ENCODE assay signal across 8 mouse cellular contexts in the genomic region with DNA sequence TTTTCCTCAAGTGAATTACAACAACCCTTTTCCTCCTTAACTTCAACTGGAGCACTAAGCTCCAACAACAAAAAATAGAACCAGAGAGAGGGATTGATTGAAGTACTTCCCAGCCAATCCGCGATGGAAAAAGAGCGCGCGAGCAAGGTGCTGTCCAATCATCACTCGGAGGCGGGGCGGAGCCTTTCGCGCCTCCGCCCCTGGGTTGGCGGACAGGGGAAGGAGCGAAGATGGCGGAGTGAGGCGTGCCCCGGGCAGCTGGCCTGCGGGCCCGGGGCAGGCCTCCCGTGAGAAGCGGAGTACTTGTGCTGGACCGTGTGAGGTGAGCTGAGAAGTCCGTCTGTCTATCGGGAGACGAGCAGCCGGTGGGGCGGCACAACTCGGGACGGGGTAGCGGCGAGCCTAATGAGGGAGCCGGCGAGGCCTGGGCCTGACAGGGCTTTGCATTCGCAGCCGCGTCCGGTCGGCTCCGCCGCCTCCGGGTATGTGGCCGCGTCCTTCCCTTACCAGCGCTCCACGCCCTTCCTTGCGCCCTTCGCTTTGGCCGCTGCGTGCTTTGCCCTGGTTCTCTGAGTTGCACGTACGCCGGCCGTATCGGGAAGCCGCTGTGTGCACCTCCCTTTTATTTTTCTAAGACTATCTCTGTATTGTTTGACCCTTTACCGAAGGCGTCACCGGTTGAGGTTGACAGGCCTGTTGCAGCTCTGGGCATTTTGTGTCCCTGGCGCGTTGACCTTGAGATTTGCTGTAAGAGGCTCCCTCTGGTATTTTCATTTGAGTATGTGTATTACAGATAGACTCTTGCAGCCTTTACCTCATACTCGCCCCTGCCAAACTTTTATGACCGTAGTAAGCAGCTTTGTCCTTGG. TPM values are rescaled to one million over a fixed set of nuclear protein-coding genes. Genes with fewer than 3 reads are reported as not detected.
DNase-seq lines count a peak whose midpoint lies in the region; ATAC-seq and TF ChIP-seq lines count a peak whose summit lies in the region.

No protein-coding gene starts in this region.

- H3K4me3 ChIP-seq in ES-E14 (ENCODE audit: insufficient read depth in 1 of 2, low read depth in 1 of 2, low read length in 2 of 2, poor library complexity in 1 of 2, severe bottlenecking in 1 of 2): peak overlapping the region; percentile 86 to 91
- peak overlapping the region; percentile 80 for H3K4me3 ChIP-seq in forebrain, embryonic 15.5 days
- peak overlapping the region; percentile 97 for H3K4me3 ChIP-seq in lung, adult 2 months (replicated peaks; ENCODE audit: extremely low read depth, low read depth, low read length)

- peak overlapping the region; percentile 37 for H3K27ac ChIP-seq in ES-E14 (ENCODE audit: insufficient read depth, low read depth, low read length, poor library complexity, severe bottlenecking)
- H3K27ac ChIP-seq in forebrain, embryonic 15.5 days (replicated peaks): peak overlapping the region; percentile 81

- H3K27me3 ChIP-seq in forebrain, embryonic 15.5 days: no peaks in the 10 kb centered on the region

- peak overlapping the region; percentile 80 for H3K9ac ChIP-seq in ES-E14 (ENCODE audit: insufficient read depth, low read depth, low read length, poor library complexity, severe bottlenecking)
- peak overlapping the region; percentile 94 for H3K9ac ChIP-seq in forebrain, embryonic 15.5 days (replicated peaks)

- ATAC-seq in forebrain, embryonic 15.5 days (replicated peaks): peak; percentile 98
- peak; percentile 98 for ATAC-seq in neutrophil, adult 5-6 weeks (ENCODE audit: extremely low read depth, insufficient number of reproducible peaks, low FRiP score, poor library complexity, severe bottlenecking)

- TF ChIP-seq CTCF in lung, adult 2 months (IDR thresholded peaks at IDR 0.05; ENCODE audit: insufficient read depth, low read length): no peak

- peaks cover 5% of the 10 kb centered on the region; the same call in 1 of the 2 replicates for H3K9me3 ChIP-seq in ES-E14 (ENCODE audit: control insufficient read depth, insufficient read depth, low read depth, low read length)
- H3K9me3 ChIP-seq in forebrain, embryonic 15.5 days: no peaks in the 10 kb centered on the region

- intact Hi-C loops in heart, postnatal 25 days (cut with DNase I): loop anchor here (5.0 kb wide), 1 partner anchor 117 kb away; a partner anchor contains a TSS

- DNase-seq in ES-E14 (ENCODE audit: low read depth, low spot score): peak; percentile 97
- peak; percentile 95 for DNase-seq in cerebellum, adult 11-12 months
- peak; percentile 92 for DNase-seq in heart, postnatal 25 days (ENCODE audit: low spot score)
- peak; percentile 95 to 99 for DNase-seq in layer of hippocampus, adult 18-20 months (ENCODE audit: low spot score in 2 of 2)
- peak; percentile 95 for DNase-seq in lung, adult 2 months
- DNase-seq in thymus, adult 18-20 months: peak; percentile 85 to 91

- H3K4me2 ChIP-seq in forebrain, embryonic 15.5 days (replicated peaks): peak overlapping the region; percentile 52

- H3K36me3 ChIP-seq in ES-E14 (ENCODE audit: control insufficient read depth, insufficient read depth, low read length, poor library complexity, severe bottlenecking): peaks cover 11% of the 10 kb centered on the region
- peaks cover 27% of the 10 kb centered on the region for H3K36me3 ChIP-seq in forebrain, embryonic 15.5 days

- TF ChIP-seq POLR2A in lung, adult 2 months (IDR thresholded peaks at IDR 0.05; ENCODE audit: borderline replicate concordance, extremely low read depth, low read depth, low read length): peak; percentile 72; the same call in 1 of the 2 replicates

- in situ Hi-C loops in ES-E14 (cut with MboI; ENCODE audit: low sequenced_read_pairs in 2 of 2, unreplicated experiment in 2 of 2): no loop called here

- H3K4me1 ChIP-seq in ES-E14 (ENCODE audit: control insufficient read depth in 2 of 2, insufficient read depth in 2 of 2, low read length in 2 of 2, poor library complexity in 1 of 2): peaks cover 0 to 4% of the 10 kb centered on the region in 2 experiments; a peak in 1 of 4 replicates
- peaks cover 38% of the 10 kb centered on the region for H3K4me1 ChIP-seq in forebrain, embryonic 15.5 days
- peaks cover 10% of the 10 kb centered on the region; the same call in 1 of the 2 replicates for H3K4me1 ChIP-seq in lung, adult 2 months (ENCODE audit: control insufficient read depth, insufficient read depth, low read length)

- under 1% methylated on average over 53 of the region's 61 CpGs for WGBS in forebrain, embryonic 15.5 days
- WGBS in lung, adult 2 months: under 1% methylated on average over 61 of the region's 61 CpGs

TF ChIP-seq in ES-E14, 5 proteins besides CTCF, POLR2A, EP300 and RAD21:
- TF ChIP-seq HCFC1 (IDR thresholded peaks at IDR 0.05; ENCODE audit: borderline replicate concordance, insufficient read depth, low read length): 0 out of 2 replicates have a peak, but pooled peaks have one; percentile 36
- TF ChIP-seq MAFK (IDR thresholded peaks at IDR 0.05; ENCODE audit: insufficient read depth, low read depth, low read length): no peak
- TF ChIP-seq CHD2 (IDR thresholded peaks at IDR 0.05; ENCODE audit: low read depth, low read length): peak; percentile 94
- TF ChIP-seq ZNF384 (IDR thresholded peaks at IDR 0.05; ENCODE audit: low read depth, low read length): peak; percentile 30; the same call in 1 of the 2 replicates
- TF ChIP-seq ZC3H11A (IDR thresholded peaks at IDR 0.05; ENCODE audit: borderline replicate concordance, low read depth, low read length): no peak

RNA-seq across cellular contexts. Expression of a gene that starts 23.8 kb away (rescaled TPM):
- 24.7 and 28.4 TPM in 2 replicates for total RNA-seq in ES-E14 (2012; rRNA removed)
- polyA plus RNA-seq in forebrain, embryonic 15.5 days (2015; fragmentation: Nextera tagmentation; extraction: Ambion mirVana): 36.8 and 40.8 TPM in 2 replicates
- total RNA-seq in heart, postnatal 25 days (2021): 1 to 10 TPM; 1.1 to 1.5 TPM
- total RNA-seq in layer of hippocampus, adult 18-20 months (2021): under 1 TPM; 0.51 to 0.62 TPM
- 0.10 and 0.49 TPM in 2 replicates for polyA plus RNA-seq in lung, adult 2 months (2012; rRNA removed)
- 2.8 TPM in 2 replicates for total RNA-seq in neutrophil, adult 5-6 weeks (2017)

RNA-seq across cellular contexts. Expression of a gene that starts 23.9 kb away (rescaled TPM):
- 23.6 and 27.1 TPM in 2 replicates for total RNA-seq in ES-E14 (2012; rRNA removed)
- 13.2 and 14.3 TPM in 2 replicates for polyA plus RNA-seq in forebrain, embryonic 15.5 days (2015; fragmentation: Nextera tagmentation; extraction: Ambion mirVana)
- total RNA-seq in heart, postnatal 25 days (2021): under 1 TPM in 1 of 2 experiments, not detected in 1; 0.34 TPM
- 1 to 10 TPM in 1 of 2 experiments, under 1 TPM in 1; 0.79 to 1.2 TPM for total RNA-seq in layer of hippocampus, adult 18-20 months (2021)
- polyA plus RNA-seq in lung, adult 2 months (2012; rRNA removed): 0.81 and 1.3 TPM in 2 replicates
- 1.2 and 1.8 TPM in 2 replicates for total RNA-seq in neutrophil, adult 5-6 weeks (2017)

RNA-seq across cellular contexts. Expression of a gene that starts 46.9 kb away (rescaled TPM):
- total RNA-seq in ES-E14 (2012; rRNA removed): 21.5 and 29.7 TPM in 2 replicates
- polyA plus RNA-seq in forebrain, embryonic 15.5 days (2015; fragmentation: Nextera tagmentation; extraction: Ambion mirVana): 73.5 and 74.1 TPM in 2 replicates
- 10 to 100 TPM; 88.0 to 92.5 TPM for total RNA-seq in heart, postnatal 25 days (2021)
- total RNA-seq in layer of hippocampus, adult 18-20 months (2021): 100 to 1,000 TPM; 154 to 166 TPM
- 71.9 and 99.6 TPM in 2 replicates for polyA plus RNA-seq in lung, adult 2 months (2012; rRNA removed)
- total RNA-seq in neutrophil, adult 5-6 weeks (2017): 143 and 172 TPM in 2 replicates

RNA-seq across cellular contexts. Expression of a gene that starts 46.9 kb away (rescaled TPM):
- total RNA-seq in ES-E14 (2012; rRNA removed): 1.1 and 2.0 TPM in 2 replicates
- 0.50 and 0.83 TPM in 2 replicates for polyA plus RNA-seq in forebrain, embryonic 15.5 days (2015; fragmentation: Nextera tagmentation; extraction: Ambion mirVana)
- total RNA-seq in heart, postnatal 25 days (2021): under 1 TPM; 0.17 to 0.18 TPM
- total RNA-seq in layer of hippocampus, adult 18-20 months (2021): under 1 TPM; 0.64 to 0.76 TPM
- 0.36 and 0.78 TPM in 2 replicates for polyA plus RNA-seq in lung, adult 2 months (2012; rRNA removed)
- total RNA-seq in neutrophil, adult 5-6 weeks (2017): 0.12 TPM in 2 replicates

Comparison
In these comparisons a context has a peak if more than half of its experiments do, and no peak if none do; other contexts are left out.
1. Peak in every context shown above with its lines: DNase-seq, ATAC-seq, H3K4me3 ChIP-seq and H3K27ac ChIP-seq.